ENCODE assay signal across 18 mouse cellular contexts in the genomic region with DNA sequence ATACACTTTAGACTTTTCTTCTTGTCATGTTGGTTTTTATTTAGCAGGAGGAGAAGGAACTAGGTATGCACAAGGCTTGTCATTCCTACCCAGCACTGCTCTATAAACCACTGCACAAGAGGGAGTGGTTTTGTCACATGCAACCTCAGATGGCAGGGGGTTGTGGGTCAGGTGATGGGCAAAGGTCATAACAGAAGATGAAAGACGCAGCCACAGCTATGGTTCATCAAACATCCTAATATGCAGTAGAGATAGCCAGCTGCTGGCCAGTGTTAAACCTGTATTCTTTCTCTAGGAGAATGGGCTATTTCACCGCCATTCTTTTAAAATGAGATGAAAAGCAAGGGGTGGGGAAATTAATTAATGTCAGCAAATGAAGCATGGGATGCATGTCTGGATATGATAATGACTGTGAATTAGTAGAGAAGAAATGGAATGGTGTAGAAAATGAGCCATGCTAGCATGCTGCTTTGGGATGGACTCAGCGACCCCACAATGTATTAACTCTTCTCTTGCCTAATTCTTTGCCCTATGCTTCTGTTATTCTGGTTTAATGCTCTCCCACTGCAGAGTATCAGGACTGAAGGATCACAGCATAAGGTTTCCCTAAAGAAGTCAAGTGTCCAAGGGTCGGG.
A peak's percentile ranks its signal among the peaks of the same experiment; 100 is the strongest.
DNase-seq lines count a peak whose midpoint lies in the region; ATAC-seq and TF ChIP-seq lines count a peak whose summit lies in the region.
"Had no signal": no experiment of that assay in that cellular context is flagged by ENCODE, and none has a peak within 500 bp of the region (broad histone marks: within the 10 kb centered on the region; RNA-seq: fewer than 3 reads in every experiment).

No protein-coding gene starts in this region.

- 66% methylated on average over 4 of the region's 4 CpGs for WGBS in kidney, embryonic 14.5 days
- 40% methylated on average over 4 of the region's 4 CpGs for WGBS in hindbrain, postnatal 0 days

- TF ChIP-seq CTCF in hindbrain, postnatal 0 days (IDR thresholded peaks at IDR 0.05; ENCODE audit: low read depth): no peak

- no peaks in the 10 kb centered on the region for H3K27me3 ChIP-seq in kidney, embryonic 14.5 days (ENCODE audit: control insufficient read depth, insufficient read depth, low read length)
- H3K27me3 ChIP-seq in hindbrain, postnatal 0 days (ENCODE audit: insufficient read depth, low read length): no peaks in the 10 kb centered on the region
- H3K27me3 ChIP-seq: embryonic facial prominence, embryonic 12.5 days; heart, embryonic 13.5 days; limb, embryonic 15.5 days had no signal

- no peaks in the 10 kb centered on the region for H3K4me1 ChIP-seq in kidney, embryonic 14.5 days (ENCODE audit: control insufficient read depth, insufficient read depth, low read length)
- no peaks in the 10 kb centered on the region for H3K4me1 ChIP-seq in hindbrain, postnatal 0 days (ENCODE audit: insufficient read depth, low read length)
- H3K4me1 ChIP-seq: embryonic facial prominence, embryonic 12.5 days; heart, embryonic 13.5 days; limb, embryonic 15.5 days had no signal

- H3K9ac ChIP-seq in kidney, embryonic 14.5 days (ENCODE audit: low read depth, low read length): no peak overlapping the region
- H3K9ac ChIP-seq in hindbrain, postnatal 0 days (replicated peaks; ENCODE audit: low read length): no peak overlapping the region
- H3K9ac ChIP-seq: embryonic facial prominence, embryonic 12.5 days; heart, embryonic 13.5 days; limb, embryonic 15.5 days; liver, postnatal 0 days had no signal

- H3K9me3 ChIP-seq in kidney, embryonic 14.5 days (ENCODE audit: control insufficient read depth, low read length): no peaks in the 10 kb centered on the region
- H3K9me3 ChIP-seq in hindbrain, postnatal 0 days (ENCODE audit: low read length): no peaks in the 10 kb centered on the region
- H3K9me3 ChIP-seq: embryonic facial prominence, embryonic 12.5 days; heart, embryonic 13.5 days; limb, embryonic 15.5 days had no signal

- H3K4me3 ChIP-seq in kidney, embryonic 14.5 days (ENCODE audit: low read length): no peak overlapping the region
- no peak overlapping the region for H3K4me3 ChIP-seq in hindbrain, postnatal 0 days (ENCODE audit: low read length)
- H3K4me3 ChIP-seq: embryonic facial prominence, embryonic 12.5 days; erythroblast, embryonic 14.5 days; heart, embryonic 13.5 days; limb, embryonic 15.5 days had no signal

- H3K4me2 ChIP-seq in kidney, embryonic 14.5 days (replicated peaks; ENCODE audit: low read depth, low read length): no peak overlapping the region
- H3K4me2 ChIP-seq in hindbrain, postnatal 0 days (ENCODE audit: low read depth, low read length): no peak overlapping the region
- H3K4me2 ChIP-seq: embryonic facial prominence, embryonic 12.5 days; heart, embryonic 13.5 days; limb, embryonic 15.5 days had no signal

- no peaks in the 10 kb centered on the region for H3K36me3 ChIP-seq in kidney, embryonic 14.5 days (ENCODE audit: control insufficient read depth, insufficient read depth, low read length)
- H3K36me3 ChIP-seq in hindbrain, postnatal 0 days (ENCODE audit: insufficient read depth, low read length): no peaks in the 10 kb centered on the region
- H3K36me3 ChIP-seq: embryonic facial prominence, embryonic 12.5 days; heart, embryonic 13.5 days; limb, embryonic 15.5 days had no signal

- no peak overlapping the region for H3K27ac ChIP-seq in kidney, embryonic 14.5 days (ENCODE audit: low read depth, low read length)
- 0 out of 2 replicates have a peak overlapping the region, but pooled peaks have one; percentile 32 for H3K27ac ChIP-seq in hindbrain, postnatal 0 days
- H3K27ac ChIP-seq: embryonic facial prominence, embryonic 12.5 days; heart, embryonic 13.5 days; limb, embryonic 15.5 days had no signal

- peak; percentile 20 for DNase-seq in kidney, adult 9 months
- peak; percentile 49 for DNase-seq in retina, postnatal 1 day
- DNase-seq in retina, embryonic 14.5 days (ENCODE audit: low spot score): no peak
- no peak for DNase-seq in hindbrain, postnatal 0 days (ENCODE audit: low spot score)
- DNase-seq in right cerebral cortex, postnatal 36 days (ENCODE audit: low spot score in 2 of 2): no peak
- no peak for DNase-seq in right cerebral cortex, postnatal 10 days (ENCODE audit: low spot score in 2 of 2)
- DNase-seq: adrenal gland, postnatal 10 days; cerebellum, adult 9-11 months; heart, adult 11 months; kidney, postnatal 14 days; liver, postnatal 0 days; lung, postnatal 10 days; thymus, postnatal 14 days had no signal

- ATAC-seq in kidney, embryonic 14.5 days (ENCODE audit: low FRiP score, low TSS enrichment): no peak
- ATAC-seq in hindbrain, postnatal 0 days: 0 out of 2 replicates have a peak, but pooled peaks have one; percentile 35
- ATAC-seq: liver, postnatal 0 days had no signal

Comparison
In these comparisons a context has a peak if more than half of its experiments do, and no peak if none do; other contexts are left out.
1. DNase-seq: peak in kidney, adult 9 months (single experiment) and retina, postnatal 1 day (single experiment); none in retina, embryonic 14.5 days (single experiment), hindbrain, postnatal 0 days (single experiment), right cerebral cortex, postnatal 36 days (0 of 2) and right cerebral cortex, postnatal 10 days (0 of 2).